Mouse (Mus musculus): ENCODE results near the gene Ubtd1.

DNA sequence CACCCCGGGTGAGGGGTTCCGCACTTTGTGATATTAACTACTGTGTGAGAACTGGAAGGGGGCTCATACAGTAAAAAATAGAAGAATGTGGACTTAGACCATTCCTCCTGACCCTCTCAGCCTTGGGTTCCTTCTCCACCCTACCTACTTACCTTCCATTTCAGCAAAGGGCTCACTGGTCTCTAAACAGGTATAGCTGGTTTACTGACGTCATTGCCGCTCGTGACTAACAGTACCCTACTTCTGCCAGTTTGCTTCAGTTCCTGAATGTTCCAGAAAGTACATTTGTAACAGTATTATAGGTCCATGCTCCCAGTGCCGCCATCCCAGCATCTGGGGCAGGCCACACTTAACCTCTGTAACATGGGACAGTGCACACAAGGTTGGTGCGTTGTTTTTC is 12.5 kb downstream of the Ubtd1 start:
- TF ChIP-seq CTCF (IDR thresholded peaks at IDR 0.05; ENCODE audit: control insufficient read depth, insufficient read depth, insufficient read length) (no peak), MYOD1 (IDR thresholded peaks at IDR 0.05; ENCODE audit: control insufficient read depth, insufficient read length, low read depth) (no peak), MAX (IDR thresholded peaks at IDR 0.05) (no peak), USF1 (IDR thresholded peaks at IDR 0.05; ENCODE audit: low read depth) (no peak), CEBPB (IDR thresholded peaks at IDR 0.05; ENCODE audit: low read depth) (no peak), MYOG (IDR thresholded peaks at IDR 0.05; ENCODE audit: control insufficient read depth, extremely low read depth, insufficient read length) (no peak)

Measured in C2C12 (cell line).